Mouse (Mus musculus): ENCODE measurements around the gene Fam180a. TPM values are rescaled to one million over a fixed set of nuclear protein-coding genes. Genes with fewer than 3 reads are reported as not detected.

Gene Fam180a
- total RNA-seq, 1 experiment from 2014 or later = not detected

- no peak for ATAC-seq (replicated peaks; ENCODE audit: low read depth, poor library complexity, severe bottlenecking)
These were observed 54.7 kb downstream of the Fam180a start for GRCm38 (mm10) chr6:35271094-35271855.

DNA sequence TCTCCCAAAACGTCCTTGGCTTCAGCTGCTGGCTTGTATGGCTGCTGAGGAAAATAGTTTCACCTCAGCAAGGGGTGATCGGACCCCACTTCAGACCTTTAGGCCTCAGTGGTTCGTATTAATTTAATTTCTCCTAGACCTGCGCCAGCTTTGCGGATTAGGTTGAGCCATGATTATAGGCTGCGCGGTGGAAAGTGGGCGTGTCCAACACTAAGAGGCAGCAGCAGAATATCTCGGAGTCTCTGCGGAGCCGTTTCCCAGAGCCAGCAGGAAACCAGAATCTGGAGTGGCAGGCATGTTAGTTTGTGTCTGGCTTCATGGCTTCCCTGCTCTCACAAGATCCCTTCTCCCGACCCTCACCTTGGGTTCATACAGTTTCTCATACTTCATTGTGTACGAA, 56.3 kb downstream of the Fam180a start:
- no peak for ATAC-seq (replicated peaks; ENCODE audit: low read depth, poor library complexity, severe bottlenecking)

- no peak for ATAC-seq (replicated peaks; ENCODE audit: low read depth, poor library complexity, severe bottlenecking)
These were observed 57.2 kb downstream of the Fam180a start for GRCm38 (mm10) chr6:35268711-35269110.

DNA sequence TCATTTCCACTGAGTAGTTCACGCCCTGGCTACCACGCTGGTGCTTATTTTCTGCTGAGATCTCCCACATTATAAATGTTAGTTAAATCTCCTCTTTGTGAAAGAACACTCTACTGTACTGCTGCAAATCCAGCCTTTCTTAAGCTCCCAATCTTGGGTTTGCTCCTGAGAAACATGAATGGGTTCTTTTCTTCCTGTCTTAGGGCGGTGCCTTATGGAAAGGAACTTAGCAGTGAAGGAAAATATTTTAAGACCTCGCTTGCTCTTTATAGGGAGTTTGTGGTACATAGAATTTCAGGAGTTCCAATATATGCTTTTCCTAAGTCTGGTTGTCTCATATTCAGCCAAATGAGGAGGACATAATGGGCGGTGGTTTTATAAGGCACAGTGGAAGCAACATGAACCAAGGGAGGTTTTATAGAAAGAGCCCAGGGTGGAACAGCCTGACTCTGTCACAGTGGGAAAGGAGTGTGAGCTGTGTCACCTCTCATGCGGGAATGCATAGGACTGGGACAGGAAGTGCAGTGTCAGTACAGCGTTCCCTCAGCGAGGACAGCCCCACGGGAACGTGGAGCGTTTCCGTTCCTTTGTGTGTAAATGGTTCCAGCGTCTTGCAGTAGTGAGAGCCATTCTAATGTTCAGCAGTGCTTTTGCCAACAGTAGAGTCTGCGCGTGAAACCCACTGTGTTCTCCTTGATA, 60.2 kb downstream of the Fam180a start:
- no peak for ATAC-seq (replicated peaks; ENCODE audit: low read depth, poor library complexity, severe bottlenecking)

Other genes starting within 250 kb of the Fam180a start
- 32.7 and 37.0 TPM in 2 replicates for gene Cnot4, start 192.4 kb downstream of the Fam180a start, total RNA-seq (2017)
- 105 and 108 TPM in 2 replicates for gene Nup205, start 148.7 kb downstream of the Fam180a start, total RNA-seq (2017)
- not detected in 2 replicates for gene Slc13a4, start 18.0 kb downstream of the Fam180a start, total RNA-seq (2017)
- gene Mtpn, start 213.7 kb upstream of the Fam180a start, total RNA-seq (2017) = 122 and 135 TPM in 2 replicates

Data from common myeloid progenitor, adult 5-6 weeks (primary cell).